Mouse (Mus musculus) C3H10T1/2 (cell line): ENCODE measurements around the gene Dguok. TPM values are rescaled to one million over a fixed set of nuclear protein-coding genes. Genes with fewer than 3 reads are reported as not detected.

Experiments
- polyA plus RNA-seq, 2 experiments: library from polyadenylated mRNA; unstranded; fragments of >200 nt; fragmentation: generic; extraction: Trizol; gene quantifications; one replicate each; pipeline ENCODE4 v1.2.1; 2012; ENCODE audit warnings: missing spikeins in 2 of 2

Gene Dguok
- polyA plus RNA-seq = 10 to 100 TPM; 24.8 to 60.6 TPM

GRCm38 (mm10) chr6:83506258-83507167 is at the start of gene Dguok:
TSS of gene Dguok (minus strand) at chr6:83506969.

GRCm38 (mm10) chr6:83536028-83536794 is 29.4 kb upstream of the Dguok start, which contains the start of gene Actg2:
TSS of gene Actg2 (minus strand) at chr6:83536265.

GRCm38 (mm10) chr6:83459034-83459644 is 47.6 kb downstream of the Dguok start, which contains the start of gene Tet3:
TSS of gene Tet3 (minus strand) at chr6:83459084.

Other genes with a start within 250 kb of the Dguok start
- 10 to 100 TPM; 10.4 to 16.0 TPM for gene Mthfd2, start 181.1 kb downstream of the Dguok start, polyA plus RNA-seq
- 10 to 100 TPM in 1 of 2 experiments, 1 to 10 TPM in 1; 1.6 to 24.1 TPM for gene Mob1a, start 181.0 kb downstream of the Dguok start, polyA plus RNA-seq
- 10 to 100 TPM; 59.8 to 90.4 TPM for gene Bola3, start 157.8 kb downstream of the Dguok start, polyA plus RNA-seq
- gene Tet3, start 47.9 kb downstream of the Dguok start, polyA plus RNA-seq = 1 to 10 TPM in 1 of 2 experiments, under 1 TPM in 1; 0.26 to 6.6 TPM
- gene Actg2, start 29.3 kb upstream of the Dguok start, polyA plus RNA-seq = 1 to 10 TPM; 3.3 to 4.5 TPM
- 10 to 100 TPM in 1 of 2 experiments, 1 to 10 TPM in 1; 3.7 to 14.7 TPM for gene Stambp, start 65.8 kb upstream of the Dguok start, polyA plus RNA-seq
- gene Clec4f, start 149.2 kb upstream of the Dguok start, polyA plus RNA-seq = not detected
- not detected for gene Cd207, start 170.9 kb upstream of the Dguok start, polyA plus RNA-seq
- gene Vax2, start 204.3 kb upstream of the Dguok start, polyA plus RNA-seq = 1 to 10 TPM; 1.2 to 2.6 TPM
- under 1 TPM; 0.02 to 0.07 TPM for gene Atp6v1b1, start 236.0 kb upstream of the Dguok start, polyA plus RNA-seq